Mouse (Mus musculus) heart, postnatal 0 days (tissue): ENCODE data around the gene Tmem243.

ENCODE experiments used
- CTCF ChIP-seq: IDR thresholded peaks from 2 replicates; pipeline ENCODE4 v1.5.1; 2016; ENCODE audit warnings: antibody characterized with exemption, control low read depth, low read depth
- EP300 ChIP-seq: IDR thresholded peaks from 2 replicates; pipeline ENCODE4 v1.6.1; 2016; ENCODE audit warnings: antibody characterized with exemption, low read depth

DNA sequence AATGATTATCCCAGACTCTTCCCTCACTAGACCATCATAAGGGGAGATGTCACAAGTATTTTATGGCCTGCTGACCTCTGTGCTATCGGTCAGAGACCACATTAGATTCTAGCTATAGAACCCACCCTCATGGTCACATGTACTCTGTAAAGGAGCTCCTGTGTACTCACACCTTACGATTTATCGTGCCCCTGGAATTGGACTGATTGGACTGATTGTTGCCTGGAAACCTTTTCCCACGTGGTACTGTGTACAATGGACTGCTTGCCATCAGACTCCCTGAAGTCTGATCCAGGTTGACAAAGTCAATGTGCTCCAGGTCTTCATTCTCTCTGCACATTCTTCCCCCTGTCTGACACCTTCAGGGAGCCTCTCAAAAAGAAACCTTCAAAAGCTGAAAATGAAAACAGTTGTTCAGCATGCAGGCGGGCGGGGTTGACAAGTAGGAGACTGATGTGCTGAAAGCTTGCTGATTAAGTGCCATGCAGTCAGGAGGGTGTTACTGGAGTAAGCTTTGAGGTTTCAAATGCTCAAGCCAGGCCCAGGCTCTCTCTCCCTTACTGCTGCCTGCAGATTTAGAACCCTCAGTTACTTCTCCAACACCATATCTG, 30.8 kb upstream of the Tmem243 start:
- TF ChIP-seq CTCF (no peak), EP300 (no peak)
